Mouse (Mus musculus) spleen, adult 2 months (tissue): Measurements from ENCODE around the gene Fam124a.

ENCODE experiments used
- CTCF ChIP-seq: fragments of 200-500 bp; IDR thresholded peaks from 2 replicates; pipeline ENCODE4 v1.5.1; 2011; ENCODE audit warnings: mild to moderate bottlenecking, inconsistent platforms; ENCODE audit not compliant: insufficient read depth, insufficient read length, insufficient replicate concordance; ENCODE audit errors: extremely low read depth
- POLR2A ChIP-seq: fragments of 200-500 bp; IDR thresholded peaks from 2 replicates; pipeline ENCODE4 v1.6.1; 2011; ENCODE audit warnings: low read depth, low read length, inconsistent platforms

- TF ChIP-seq POLR2A (no peak), CTCF (no peak)
Observed at GRCm38 (mm10) chr14:62640396-62640795, 84.9 kb downstream of the Fam124a start.
